Mouse (Mus musculus) activated CD4-positive, CD25-positive, alpha-beta regulatory T cell, adult 9 weeks (primary cell): ENCODE data around the gene Phlda1. TPM values are rescaled to one million over a fixed set of nuclear protein-coding genes. Genes with fewer than 3 reads are reported as not detected.

Experiments
- polyA plus RNA-seq: library from polyadenylated mRNA; unstranded; fragments of 100-300 nt; shearing (Covaris generic); gene quantifications from one replicate; pipeline ENCODE4 v1.2.1, GENCODE M21; 2017

Gene Phlda1
- 13.2 TPM for polyA plus RNA-seq

DNA sequence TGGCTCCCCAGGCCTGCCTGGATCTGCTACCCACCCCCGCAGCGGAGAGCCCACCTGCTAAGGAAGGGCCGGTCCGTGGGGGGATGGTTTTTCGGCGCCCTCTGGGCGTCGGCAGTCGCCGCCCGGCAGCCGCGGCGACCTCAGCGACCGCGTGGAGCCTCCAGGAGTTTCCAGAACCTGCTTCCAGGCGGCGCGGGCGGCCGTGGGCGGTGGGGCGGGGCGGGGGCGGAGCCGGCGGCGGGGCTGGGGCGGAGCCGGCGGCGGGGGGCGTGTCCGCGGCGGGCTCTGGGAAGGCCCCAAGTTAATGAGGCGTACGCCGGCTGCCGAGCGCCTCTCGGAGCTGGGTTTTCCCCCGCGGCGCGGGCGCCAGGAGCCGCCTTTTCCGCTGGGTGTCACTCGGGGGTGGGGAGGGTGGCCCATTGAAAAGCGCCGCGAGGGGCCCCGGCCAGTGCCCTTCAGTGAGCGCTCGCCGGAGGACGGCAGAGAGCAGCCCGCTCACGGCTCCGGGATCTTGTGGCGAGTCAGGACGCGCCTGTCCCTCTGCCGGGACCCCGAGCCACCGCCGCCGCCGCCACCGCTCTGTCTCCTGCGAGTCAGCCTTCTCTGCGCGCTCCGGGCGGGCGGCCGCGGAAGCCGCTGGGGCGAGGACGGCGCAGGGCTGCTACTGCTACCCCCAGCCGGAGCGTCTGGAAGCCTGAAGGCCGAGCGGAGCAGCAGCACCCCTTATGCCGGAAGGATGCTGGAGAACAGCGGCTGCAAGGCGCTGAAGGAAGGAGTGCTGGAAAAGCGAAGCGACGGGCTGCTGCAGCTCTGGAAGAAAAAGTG is at the start of gene Phlda1:
Phlda1 (plus strand) TSS at position 186 of the 825 bp plus-strand sequence.

DNA sequence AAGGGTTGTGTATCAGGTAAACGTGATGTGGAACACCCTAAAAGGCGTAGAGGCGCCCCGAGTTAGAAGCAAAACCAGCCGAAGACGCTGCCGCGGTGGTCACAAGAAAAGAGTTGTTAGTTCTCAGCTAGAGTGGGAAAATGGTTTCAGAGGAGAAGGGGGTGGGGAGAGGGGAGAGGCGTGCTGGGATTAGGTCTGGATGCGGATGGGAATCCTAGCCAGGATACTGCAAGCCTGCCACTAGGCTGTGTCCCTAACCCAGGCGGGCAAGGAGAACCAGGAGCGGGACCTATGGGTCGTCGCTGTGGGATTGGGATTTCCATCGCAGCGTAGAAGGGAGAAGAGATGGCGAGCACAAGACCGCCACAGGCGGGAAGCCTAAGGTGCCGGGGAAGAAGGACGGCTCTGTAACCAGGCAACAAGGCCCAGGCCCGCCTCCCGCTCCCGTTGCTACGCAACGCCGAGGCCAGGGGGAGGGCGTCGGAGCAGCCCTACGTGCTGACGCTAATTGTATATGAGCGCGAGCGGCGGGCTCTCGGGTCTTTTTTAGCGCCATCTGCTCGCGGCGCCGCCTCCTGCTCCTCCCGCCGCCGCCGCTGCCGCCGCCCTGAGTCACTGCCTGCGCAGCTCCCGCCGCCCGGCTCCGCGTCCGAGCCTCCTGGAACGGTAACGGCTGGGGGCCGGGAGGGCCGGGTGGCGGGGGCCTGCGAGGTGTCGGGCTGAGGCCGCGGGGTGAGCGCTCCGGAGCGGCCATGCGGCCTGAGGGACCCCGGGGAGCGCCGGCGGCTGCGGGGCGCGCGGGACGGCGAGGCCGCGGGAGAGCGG is 33.2 kb upstream of the Phlda1 start, which contains the start of gene Nap1l1:
Nap1l1 (plus strand) TSS at position 538 of the 825 bp plus-strand sequence.

Other genes with a start within 250 kb of the Phlda1 start
- 2.0 TPM for gene Bbs10, start 207.6 kb upstream of the Phlda1 start, polyA plus RNA-seq
- gene Nap1l1, start 33.1 kb upstream of the Phlda1 start, polyA plus RNA-seq = 87.2 TPM